Mouse (Mus musculus) embryonic fibroblast, embryonic 13.5 days (primary cell): Measurements from ENCODE around the gene Col4a1.

Experiments used
- CTCF ChIP-seq: IDR thresholded peaks from 2 replicates; pipeline ENCODE4 v1.5.1; 2011; ENCODE audit warnings: mild to moderate bottlenecking, control low read depth, low read length, moderate library complexity, borderline replicate concordance; ENCODE audit not compliant: insufficient read depth
- POLR2A ChIP-seq: IDR thresholded peaks from 2 replicates; pipeline ENCODE4 v1.6.1; 2011; ENCODE audit warnings: low read depth, mild to moderate bottlenecking, control low read depth, low read length, moderate library complexity

- TF ChIP-seq POLR2A (no peak), CTCF (no peak)
Measured at GRCm38 (mm10) chr8:11340310-11341110, 27.9 kb upstream of the Col4a1 start.
